ENCODE assay signal across 19 mouse cellular contexts in genomic region chr1:99599696-99600489, GRCm38 (mm10).
DNase-seq lines count a peak whose midpoint lies in the region; ATAC-seq and TF ChIP-seq lines count a peak whose summit lies in the region.
"Had no signal": no experiment of that assay in that cellular context is flagged by ENCODE, and none has a peak within 500 bp of the region (broad histone marks: within the 10 kb centered on the region; RNA-seq: fewer than 3 reads in every experiment).

No protein-coding gene starts in this region.

- H3K4me2 ChIP-seq in forebrain, embryonic 14.5 days (ENCODE audit: low read length) = no peak overlapping the region
- H3K4me2 ChIP-seq in forebrain, embryonic 16.5 days (ENCODE audit: low read length) = no peak overlapping the region
- H3K4me2 ChIP-seq: embryonic facial prominence, embryonic 13.5 days; embryonic facial prominence, embryonic 15.5 days had no signal

- H3K27me3 ChIP-seq in forebrain, embryonic 14.5 days (replicated peaks; ENCODE audit: control insufficient read depth, insufficient read depth, low read length) = no peaks in the 10 kb centered on the region
- H3K27me3 ChIP-seq in forebrain, embryonic 10.5 days (ENCODE audit: poor library complexity, severe bottlenecking) = no peaks in the 10 kb centered on the region
- no peaks in the 10 kb centered on the region for H3K27me3 ChIP-seq in forebrain, embryonic 16.5 days (replicated peaks; ENCODE audit: control insufficient read depth, insufficient read depth, low read length)
- H3K27me3 ChIP-seq: embryonic facial prominence, embryonic 13.5 days; embryonic facial prominence, embryonic 15.5 days had no signal

- H3K27ac ChIP-seq in forebrain, embryonic 14.5 days (ENCODE audit: low read depth, low read length) = no peak overlapping the region
- H3K27ac ChIP-seq in forebrain, embryonic 10.5 days = no peak overlapping the region
- H3K27ac ChIP-seq in forebrain, embryonic 16.5 days (ENCODE audit: low read length) = no peak overlapping the region; the same call in 1 of the 2 replicates
- H3K27ac ChIP-seq: embryonic facial prominence, embryonic 13.5 days; embryonic facial prominence, embryonic 15.5 days had no signal

- TF ChIP-seq CTCF in brain, embryonic 14.5 days (IDR thresholded peaks at IDR 0.05; ENCODE audit: borderline replicate concordance, extremely low read depth, insufficient read depth, insufficient read length) = no peak

- H3K36me3 ChIP-seq in forebrain, embryonic 14.5 days (ENCODE audit: control insufficient read depth, insufficient read depth, low read length) = no peaks in the 10 kb centered on the region
- H3K36me3 ChIP-seq in forebrain, embryonic 10.5 days (replicated peaks) = no peaks in the 10 kb centered on the region
- no peaks in the 10 kb centered on the region for H3K36me3 ChIP-seq in forebrain, embryonic 16.5 days (ENCODE audit: control insufficient read depth, insufficient read depth)
- H3K36me3 ChIP-seq: embryonic facial prominence, embryonic 13.5 days; embryonic facial prominence, embryonic 15.5 days had no signal

- peak; percentile 77 for ATAC-seq in forebrain, embryonic 14.5 days
- ATAC-seq in forebrain, embryonic 16.5 days = peak; percentile 87

- WGBS in forebrain, embryonic 14.5 days = 71% methylated on average over 2 of the region's 2 CpGs
- 91% methylated on average over 2 of the region's 2 CpGs for WGBS in forebrain, embryonic 10.5 days
- 53% methylated on average over 2 of the region's 2 CpGs for WGBS in forebrain, embryonic 16.5 days

- H3K4me1 ChIP-seq in forebrain, embryonic 14.5 days (ENCODE audit: control insufficient read depth, insufficient read depth, low read length) = no peaks in the 10 kb centered on the region
- no peaks in the 10 kb centered on the region for H3K4me1 ChIP-seq in forebrain, embryonic 10.5 days
- 0 out of 2 replicates have a peak, but pooled peaks cover 3% of the 10 kb centered on the region for H3K4me1 ChIP-seq in forebrain, embryonic 16.5 days (replicated peaks; ENCODE audit: control insufficient read depth, insufficient read depth, low read length)
- H3K4me1 ChIP-seq: embryonic facial prominence, embryonic 13.5 days; embryonic facial prominence, embryonic 15.5 days had no signal

- H3K4me3 ChIP-seq in forebrain, embryonic 14.5 days (ENCODE audit: low read depth, low read length) = no peak overlapping the region
- H3K4me3 ChIP-seq in forebrain, embryonic 10.5 days = no peak overlapping the region
- H3K4me3 ChIP-seq in forebrain, embryonic 16.5 days (replicated peaks; ENCODE audit: low read length) = no peak overlapping the region
- H3K4me3 ChIP-seq: embryonic facial prominence, embryonic 13.5 days; embryonic facial prominence, embryonic 15.5 days; erythroblast, embryonic 14.5 days had no signal

- H3K9me3 ChIP-seq in forebrain, embryonic 14.5 days (replicated peaks; ENCODE audit: control insufficient read depth, low read length) = no peaks in the 10 kb centered on the region
- H3K9me3 ChIP-seq in forebrain, embryonic 10.5 days = peaks cover 3% of the 10 kb centered on the region; the same call in 1 of the 2 replicates
- H3K9me3 ChIP-seq in forebrain, embryonic 16.5 days (ENCODE audit: control insufficient read depth, low read length) = no peaks in the 10 kb centered on the region
- H3K9me3 ChIP-seq: embryonic facial prominence, embryonic 13.5 days; embryonic facial prominence, embryonic 15.5 days had no signal

- DNase-seq in forebrain, embryonic 14.5 days (ENCODE audit: low spot score) = peak; percentile 40
- DNase-seq in forebrain, embryonic 10.5 days (ENCODE audit: extremely low spot score, low spot score) = no peak
- peak; percentile 42 for DNase-seq in brain, embryonic 14.5 days (ENCODE audit: low read depth)
- DNase-seq in adipocyte (ENCODE audit: low spot score) = no peak
- no peak for DNase-seq in layer of hippocampus, adult 8-10 months (ENCODE audit: low spot score in 2 of 2)
- DNase-seq: adrenal gland, adult 8-10 months; adrenal gland, postnatal 14 days; adrenal gland, postnatal 36 days; cerebellum, adult 11 months; cerebellum, adult 18-20 months; cerebellum, adult 8-10 months; cerebellum, adult 9-11 months; cerebellum, postnatal 14 days; cerebellum, postnatal 36 days; embryo, embryonic 11 days had no signal

- no peak for TF ChIP-seq POLR2A in brain, embryonic 14.5 days (IDR thresholded peaks at IDR 0.05; ENCODE audit: borderline replicate concordance, extremely low read depth, insufficient read depth, insufficient read length, poor library complexity, severe bottlenecking)

- no peak overlapping the region for H3K9ac ChIP-seq in forebrain, embryonic 14.5 days (ENCODE audit: low read length)
- no peak overlapping the region for H3K9ac ChIP-seq in forebrain, embryonic 16.5 days (replicated peaks; ENCODE audit: low read depth, low read length)
- H3K9ac ChIP-seq: embryonic facial prominence, embryonic 13.5 days; embryonic facial prominence, embryonic 15.5 days had no signal

Comparison
In these comparisons a context has a peak if more than half of its experiments do, and no peak if none do; other contexts are left out.
1. DNase-seq: peak in forebrain, embryonic 14.5 days (single experiment) and brain, embryonic 14.5 days (single experiment); none in forebrain, embryonic 10.5 days (single experiment), adipocyte (single experiment) and layer of hippocampus, adult 8-10 months (0 of 2).